Mouse (Mus musculus) R1 (cell line): ENCODE data around the gene Il12rb1.

Experiments
- DNase-seq: peaks from one replicate; pipeline ENCODE4 v3.0.0-alpha.2; 2018; ENCODE audit warnings: low read depth, low spot score

Gene Il12rb1

GRCm38 (mm10) chr8:70827796-70828195, 19.5 kb downstream of the Il12rb1 start:
- no peak for DNase-seq

- no peak for DNase-seq
Measured at GRCm38 (mm10) chr8:70831517-70831916, 23.3 kb downstream of the Il12rb1 start.

- DNase-seq, result no peak
Measured at GRCm38 (mm10) chr8:70832371-70832770, 24.1 kb downstream of the Il12rb1 start.

GRCm38 (mm10) chr8:70833018-70833482, 24.8 kb downstream of the Il12rb1 start:
- DNase-seq, result no peak

GRCm38 (mm10) chr8:70833520-70833919, 25.3 kb downstream of the Il12rb1 start:
- no peak for DNase-seq

- DNase-seq, result no peak
Measured at GRCm38 (mm10) chr8:70834071-70834470, 25.8 kb downstream of the Il12rb1 start.

GRCm38 (mm10) chr8:70836666-70837065, 28.4 kb downstream of the Il12rb1 start:
- no peak for DNase-seq

- no peak for DNase-seq
Measured at GRCm38 (mm10) chr8:70838654-70839407, 30.6 kb downstream of the Il12rb1 start.

GRCm38 (mm10) chr8:70839408-70840351, 31.4 kb downstream of the Il12rb1 start, which contains the start of gene Arrdc2:
Gene Arrdc2 (minus strand): TSS chr8:70839720.
- peak; percentile 100 for DNase-seq

- no peak for DNase-seq
Measured at GRCm38 (mm10) chr8:70840590-70840989, 32.3 kb downstream of the Il12rb1 start.

GRCm38 (mm10) chr8:70841147-70842072, 33.2 kb downstream of the Il12rb1 start:
- peak; percentile 93 for DNase-seq

- DNase-seq, result no peak
Measured at GRCm38 (mm10) chr8:70842484-70842883, 34.2 kb downstream of the Il12rb1 start.

GRCm38 (mm10) chr8:70843214-70843773, 35.0 kb downstream of the Il12rb1 start:
- DNase-seq, result no peak

GRCm38 (mm10) chr8:70843941-70844340, 35.7 kb downstream of the Il12rb1 start:
- no peak for DNase-seq

- peak; percentile 86 for DNase-seq
Measured at GRCm38 (mm10) chr8:70844523-70844922, 36.3 kb downstream of the Il12rb1 start.

GRCm38 (mm10) chr8:70845108-70845507, 36.9 kb downstream of the Il12rb1 start:
- peak; percentile 83 for DNase-seq

GRCm38 (mm10) chr8:70846371-70847154, 38.3 kb downstream of the Il12rb1 start:
- DNase-seq, result no peak

GRCm38 (mm10) chr8:70849333-70849990, 41.2 kb downstream of the Il12rb1 start:
- no peak for DNase-seq

- no peak for DNase-seq
Measured at GRCm38 (mm10) chr8:70850132-70850845, 42.0 kb downstream of the Il12rb1 start.
